Mouse (Mus musculus) midbrain, embryonic 16.5 days (tissue): ENCODE data around the gene Sipa1l3. TPM values are rescaled to one million over a fixed set of nuclear protein-coding genes. Genes with fewer than 3 reads are reported as not detected.

Experiments used
- ATAC-seq: fragments of 200-750 bp; cut with Nextera tagmentation; 2 replicates; pipeline ENCODE4 v1.8.0; 2017; ENCODE audit warnings: moderate TSS enrichment
- H3K27ac ChIP-seq: fragments of 300-500 bp; sonication (generic); 2 replicates; pipeline ENCODE4 v1.5.1; 2014; ENCODE audit warnings: mild to moderate bottlenecking, low read length, mixed read lengths
- H3K27me3 ChIP-seq: fragments of 300-500 bp; sonication (generic); 2 replicates; pipeline ENCODE4 v1.6.1; 2014; ENCODE audit warnings: low read depth, low read length, mixed read lengths; ENCODE audit not compliant: control insufficient read depth, insufficient read depth
- H3K36me3 ChIP-seq: fragments of 300-500 bp; sonication (generic); 2 replicates; pipeline ENCODE4 v1.6.1; 2014; ENCODE audit warnings: mild to moderate bottlenecking, low read length, moderate library complexity, mixed read lengths; ENCODE audit not compliant: control insufficient read depth, insufficient read depth
- H3K4me1 ChIP-seq: fragments of 300-500 bp; sonication (generic); 2 replicates; pipeline ENCODE4 v1.6.1; 2014; ENCODE audit warnings: mild to moderate bottlenecking, low read length, mixed read lengths; ENCODE audit not compliant: control insufficient read depth, insufficient read depth
- H3K4me2 ChIP-seq: fragments of 300-500 bp; sonication (generic); 2 replicates; pipeline ENCODE4 v1.6.1; 2014; ENCODE audit warnings: mild to moderate bottlenecking, low read length, mixed read lengths
- H3K4me3 ChIP-seq: fragments of 300-500 bp; sonication (generic); 2 replicates; pipeline ENCODE4 v1.5.1; 2014; ENCODE audit warnings: low read depth, mild to moderate bottlenecking, low read length, moderate library complexity, mixed read lengths
- H3K9ac ChIP-seq: fragments of 300-500 bp; sonication (generic); 2 replicates; pipeline ENCODE4 v1.6.1; 2014; ENCODE audit warnings: low read depth, low read length, mixed read lengths
- H3K9me3 ChIP-seq: fragments of 300-500 bp; sonication (generic); replicated peaks from 2 replicates; pipeline ENCODE4 v1.6.1; 2014; ENCODE audit warnings: mild to moderate bottlenecking, low read length, mixed read lengths; ENCODE audit not compliant: control insufficient read depth, poor library complexity, severe bottlenecking
- WGBS: fragments of 180-500 bp; shearing (Covaris S2); extraction: QIAGEN DNeasy Blood & Tissue Kit; methylation state at CpG from one replicate; pipeline ENCODE4 v1.1.7; 2014; 5-methylcytosine and 5-hydroxymethylcytosine counted together
- polyA plus RNA-seq: library from polyadenylated mRNA; unstranded; fragments of >200 nt; fragmentation: Nextera tagmentation; extraction: Ambion mirVana; gene quantifications from 2 replicates; pipeline ENCODE4 v1.2.1, GENCODE M21; 2015

The Sipa1l3 gene
- polyA plus RNA-seq, 1 experiment from 2014 or later: 17.3 TPM

GRCm38 (mm10) chr7:29491471-29491755 is 27.0 kb downstream of the Sipa1l3 start:
- Histone ChIP-seq H3K9ac (no peak overlapping the region), H3K9me3 (no peaks in the 10 kb centered on the region), H3K4me3 (no peak overlapping the region), H3K4me2 (no peak overlapping the region), H3K36me3 (no peaks in the 10 kb centered on the region), H3K27me3 (no peaks in the 10 kb centered on the region), H3K4me1 (peaks cover 9% of the 10 kb centered on the region), H3K27ac (no peak overlapping the region)
- 47% methylated on average over 3 of the region's 3 CpGs for WGBS
- no peak for ATAC-seq

- no peak for ATAC-seq
- Histone ChIP-seq H3K4me1 (peaks cover 6% of the 10 kb centered on the region), H3K27ac (no peak overlapping the region), H3K27me3 (no peaks in the 10 kb centered on the region), H3K4me2 (no peak overlapping the region), H3K9ac (no peak overlapping the region), H3K4me3 (no peak overlapping the region), H3K36me3 (no peaks in the 10 kb centered on the region), H3K9me3 (no peaks in the 10 kb centered on the region)
- WGBS: 67% methylated on average over 8 of the region's 8 CpGs
Observed at GRCm38 (mm10) chr7:29490704-29491470, 27.6 kb downstream of the Sipa1l3 start.

- H3K27ac ChIP-seq: no peak overlapping the region
- H3K4me3 ChIP-seq: no peak overlapping the region
- no peak overlapping the region for H3K4me2 ChIP-seq
- H3K9me3 ChIP-seq: no peaks in the 10 kb centered on the region
- ATAC-seq: no peak
- H3K36me3 ChIP-seq: no peaks in the 10 kb centered on the region
- peaks cover 6% of the 10 kb centered on the region for H3K4me1 ChIP-seq
- WGBS: 5% methylated on average over 7 of the region's 7 CpGs
- H3K9ac ChIP-seq: no peak overlapping the region
- H3K27me3 ChIP-seq: no peaks in the 10 kb centered on the region
Observed at GRCm38 (mm10) chr7:29489851-29490250, 28.6 kb downstream of the Sipa1l3 start.

DNA sequence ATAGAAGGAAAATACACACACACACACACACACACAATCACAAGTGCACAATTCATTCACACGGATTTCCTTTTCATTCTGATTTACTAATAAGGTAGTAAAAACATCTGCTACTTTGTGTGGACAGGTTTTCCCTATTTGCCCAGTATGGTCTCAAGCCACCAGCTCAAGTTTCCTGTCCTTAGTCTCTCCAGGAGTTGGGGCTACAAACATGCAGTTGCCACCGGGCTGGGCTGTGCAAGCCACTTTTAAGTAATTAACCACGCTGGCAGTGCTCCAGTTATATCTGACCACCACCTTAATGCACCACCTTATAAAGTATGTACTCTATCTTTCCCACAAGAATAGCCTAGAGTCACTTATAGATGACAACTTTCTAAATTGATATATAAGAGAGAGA is 29.1 kb downstream of the Sipa1l3 start:
- H3K36me3 ChIP-seq: no peaks in the 10 kb centered on the region
- no peak overlapping the region for H3K27ac ChIP-seq
- WGBS: 11% methylated on average over 3 of the region's 3 CpGs
- no peak overlapping the region for H3K4me2 ChIP-seq
- no peaks in the 10 kb centered on the region for H3K27me3 ChIP-seq
- H3K9ac ChIP-seq: no peak overlapping the region
- no peaks in the 10 kb centered on the region for H3K9me3 ChIP-seq
- peaks cover 6% of the 10 kb centered on the region for H3K4me1 ChIP-seq
- no peak overlapping the region for H3K4me3 ChIP-seq
- no peak for ATAC-seq

DNA sequence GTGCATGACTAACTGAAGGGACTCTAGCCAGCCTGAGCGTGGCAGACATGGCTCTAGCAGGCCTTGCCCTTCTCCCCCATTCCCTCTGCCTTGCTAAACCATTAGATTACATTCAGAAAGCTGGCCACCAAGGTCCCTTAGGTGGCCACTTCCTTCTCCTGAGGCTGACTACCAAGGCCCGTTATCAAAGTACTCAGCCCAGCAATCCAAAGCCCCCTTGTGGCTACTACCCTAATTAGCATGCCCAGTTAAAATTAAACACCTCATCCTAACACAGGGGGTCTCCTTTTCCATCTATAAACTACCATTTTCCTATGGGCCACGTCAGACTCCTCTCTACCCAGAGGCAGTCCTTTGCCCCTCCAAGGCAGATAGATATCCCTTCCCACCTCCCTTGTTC is 31.7 kb downstream of the Sipa1l3 start:
- H3K4me1 ChIP-seq: peaks cover 10% of the 10 kb centered on the region
- no peak for ATAC-seq
- H3K27ac ChIP-seq: no peak overlapping the region
- WGBS: 77% methylated on average over 3 of the region's 3 CpGs
- H3K27me3 ChIP-seq: no peaks in the 10 kb centered on the region
- H3K36me3 ChIP-seq: no peaks in the 10 kb centered on the region
- no peak overlapping the region for H3K4me3 ChIP-seq
- no peak overlapping the region for H3K4me2 ChIP-seq
- no peak overlapping the region for H3K9ac ChIP-seq
- H3K9me3 ChIP-seq: no peaks in the 10 kb centered on the region

- no peaks in the 10 kb centered on the region for H3K27me3 ChIP-seq
- no peaks in the 10 kb centered on the region for H3K36me3 ChIP-seq
- H3K4me2 ChIP-seq: no peak overlapping the region
- no peak overlapping the region for H3K27ac ChIP-seq
- H3K4me3 ChIP-seq: no peak overlapping the region
- H3K9me3 ChIP-seq: no peaks in the 10 kb centered on the region
- 65% methylated on average over 2 of the region's 2 CpGs for WGBS
- ATAC-seq: no peak
- H3K9ac ChIP-seq: no peak overlapping the region
- peaks cover 17% of the 10 kb centered on the region for H3K4me1 ChIP-seq
Observed at GRCm38 (mm10) chr7:29485721-29486120, 32.7 kb downstream of the Sipa1l3 start.

DNA sequence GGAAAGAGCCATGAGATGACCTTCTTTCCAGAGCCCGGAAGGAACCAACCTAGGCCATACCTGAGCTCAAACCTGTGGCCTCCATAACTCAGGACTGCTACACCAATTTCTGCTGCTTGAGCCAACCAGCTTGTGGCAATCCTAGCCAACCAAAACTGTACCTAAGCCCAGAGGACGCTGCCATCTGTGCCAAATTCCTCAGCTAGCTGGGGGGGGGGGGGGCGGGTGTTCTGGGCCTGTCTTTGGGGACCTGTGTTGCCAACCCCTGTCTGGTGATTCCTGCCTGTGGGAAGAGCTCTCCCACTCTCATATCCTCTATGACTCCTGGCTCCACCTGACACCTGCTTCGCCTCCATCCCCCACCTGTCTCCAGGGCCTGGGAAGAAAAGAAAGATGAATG is 34.9 kb downstream of the Sipa1l3 start:
- ATAC-seq: no peak
- H3K27me3 ChIP-seq: no peaks in the 10 kb centered on the region
- H3K27ac ChIP-seq: no peak overlapping the region
- no peaks in the 10 kb centered on the region for H3K9me3 ChIP-seq
- WGBS: 74% methylated on average over 4 of the region's 4 CpGs
- peaks cover 11% of the 10 kb centered on the region for H3K4me1 ChIP-seq
- no peak overlapping the region for H3K9ac ChIP-seq
- no peaks in the 10 kb centered on the region for H3K36me3 ChIP-seq
- no peak overlapping the region for H3K4me3 ChIP-seq
- no peak overlapping the region for H3K4me2 ChIP-seq

DNA sequence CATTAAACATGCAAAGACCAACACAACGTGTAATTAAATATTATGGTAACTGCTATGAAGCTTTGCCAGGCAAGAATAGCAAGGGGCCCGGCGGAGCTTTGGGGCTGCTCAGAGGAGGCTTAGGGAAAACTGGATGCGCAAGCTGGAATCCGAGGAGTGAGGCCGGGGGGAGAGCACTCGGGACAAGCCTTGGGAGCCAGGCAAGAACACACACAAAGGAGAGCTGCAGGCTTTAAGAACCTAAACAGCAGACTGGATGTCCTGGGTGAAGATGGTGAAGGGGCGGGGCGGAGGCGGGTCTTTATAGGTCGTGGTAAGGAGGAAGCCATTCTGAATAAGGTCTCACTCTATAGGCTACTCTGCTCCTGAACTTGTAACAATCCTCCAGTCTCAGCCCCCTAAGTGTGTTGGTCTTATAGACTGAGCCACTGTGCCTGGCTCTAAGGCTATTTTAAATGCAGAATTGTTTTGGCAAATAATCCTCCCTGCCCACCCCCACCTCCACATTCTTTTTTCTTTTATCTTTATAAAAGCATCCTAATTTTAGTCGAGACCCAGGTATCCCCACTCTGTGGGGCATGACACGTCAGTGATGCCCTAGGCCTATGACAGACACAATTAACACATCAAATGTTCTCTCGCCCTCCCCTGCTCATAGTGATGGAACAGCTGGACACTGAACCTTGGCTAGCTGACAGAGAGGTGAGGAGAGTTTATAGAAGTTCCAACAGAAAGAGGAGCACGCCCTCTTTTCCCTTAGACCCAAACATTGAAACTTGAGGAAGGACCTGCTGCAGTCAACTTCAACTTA is 36.9 kb downstream of the Sipa1l3 start:
- Histone ChIP-seq H3K36me3 (no peaks in the 10 kb centered on the region), H3K27me3 (no peaks in the 10 kb centered on the region), H3K4me1 (peaks cover 11% of the 10 kb centered on the region), H3K27ac (peak overlapping the region; percentile 23), H3K9me3 (no peaks in the 10 kb centered on the region), H3K9ac (no peak overlapping the region), H3K4me3 (no peak overlapping the region), H3K4me2 (no peak overlapping the region)
- 21% methylated on average over 15 of the region's 15 CpGs for WGBS
- peak; percentile 69; the same call in 1 of the 2 replicates for ATAC-seq

DNA sequence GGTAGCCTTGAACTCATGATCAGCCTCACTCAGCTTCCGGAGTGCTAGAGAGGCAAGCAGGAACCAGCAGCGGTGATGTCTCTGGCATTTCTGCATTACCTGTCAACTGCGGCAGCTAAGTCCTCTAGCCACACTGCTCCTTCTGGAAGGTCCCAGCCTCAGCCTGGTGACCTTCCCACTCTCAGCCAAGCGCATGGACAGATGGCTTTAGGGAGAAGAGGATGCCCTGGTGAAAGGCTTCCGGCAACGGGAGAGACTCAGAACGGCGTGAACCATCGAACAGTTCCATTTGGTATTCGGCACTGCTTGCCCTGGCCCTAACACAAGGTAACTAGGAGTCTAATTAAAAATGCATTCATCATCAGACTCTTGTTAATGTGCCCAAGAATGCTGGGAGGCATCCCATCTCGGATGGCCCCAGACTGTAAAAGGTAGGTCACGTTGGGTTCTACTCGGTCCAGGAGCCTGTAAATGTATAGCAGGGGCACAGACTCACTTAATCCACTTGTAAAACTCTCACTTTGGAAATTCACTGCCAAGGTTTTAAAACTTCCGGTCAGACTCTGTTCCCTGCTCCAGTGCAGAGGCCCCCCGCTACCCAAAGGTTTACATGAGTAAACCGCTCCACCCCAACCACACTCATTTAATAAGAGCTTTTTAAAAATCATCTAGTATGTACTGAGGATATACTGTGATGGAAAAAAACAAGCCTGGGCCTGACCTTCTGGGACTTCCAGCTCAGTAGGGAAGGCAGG is 37.7 kb downstream of the Sipa1l3 start:
- no peak overlapping the region for H3K4me3 ChIP-seq
- H3K36me3 ChIP-seq: no peaks in the 10 kb centered on the region
- no peak overlapping the region for H3K9ac ChIP-seq
- peaks cover 11% of the 10 kb centered on the region for H3K4me1 ChIP-seq
- no peak overlapping the region for H3K4me2 ChIP-seq
- no peak for ATAC-seq
- no peaks in the 10 kb centered on the region for H3K9me3 ChIP-seq
- 69% methylated on average over 16 of the region's 16 CpGs for WGBS
- peak overlapping the region; percentile 23 for H3K27ac ChIP-seq
- no peaks in the 10 kb centered on the region for H3K27me3 ChIP-seq
